Mouse (Mus musculus): ENCODE data around the gene Clmn.

DNA sequence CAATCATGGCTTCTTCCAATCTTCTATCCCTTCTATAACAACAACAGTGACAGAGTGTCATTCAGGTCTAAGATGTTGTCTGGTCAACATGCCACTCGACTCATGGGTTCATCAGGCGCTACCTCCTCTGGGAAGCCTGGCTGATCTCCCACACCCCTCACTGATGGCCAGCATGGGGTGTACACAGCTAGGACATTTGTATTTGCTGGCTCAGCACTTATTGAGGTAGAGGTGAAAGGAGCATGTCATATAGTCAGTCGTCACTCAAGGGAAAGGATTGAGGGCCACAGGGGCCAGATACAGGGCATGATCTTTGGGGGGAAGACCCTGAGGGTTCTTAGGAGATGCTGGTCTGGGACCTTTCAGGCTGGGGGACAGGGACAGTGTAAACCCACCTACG lies 44.9 kb upstream of the Clmn start:
- TF ChIP-seq GATA1 (IDR thresholded peaks at IDR 0.05; ENCODE audit: borderline replicate concordance, low read length), result no peak
- no peak for TF ChIP-seq FLI1 (IDR thresholded peaks at IDR 0.05; ENCODE audit: low read length)

Data from megakaryocyte, embryonic 14.5 days (primary cell).